Mouse (Mus musculus) olfactory bulb, adult 2 months (tissue): ENCODE results near the gene Cib2. TPM values are rescaled to one million over a fixed set of nuclear protein-coding genes. Genes with fewer than 3 reads are reported as not detected.

Experiments
- H3K27ac ChIP-seq: fragments of 200-500 bp; 2 replicates; pipeline ENCODE4 v1.5.1; 2012; ENCODE audit warnings: low read depth, low read length; ENCODE audit not compliant: insufficient read depth
- H3K4me1 ChIP-seq: fragments of 200-500 bp; 2 replicates; pipeline ENCODE4 v1.6.1; 2012; ENCODE audit warnings: low read length; ENCODE audit not compliant: control insufficient read depth, insufficient read depth
- H3K4me3 ChIP-seq: fragments of 200-500 bp; 2 replicates; pipeline ENCODE4 v1.5.1; 2012; ENCODE audit warnings: mild to moderate bottlenecking, low read depth, low read length, moderate library complexity; ENCODE audit not compliant: insufficient read depth
- CTCF ChIP-seq: fragments of 200-500 bp; IDR thresholded peaks from 2 replicates; pipeline ENCODE4 v1.5.1; 2012; ENCODE audit warnings: low read depth, mild to moderate bottlenecking, low read length, moderate library complexity; ENCODE audit not compliant: insufficient read depth
- POLR2A ChIP-seq: fragments of 200-500 bp; IDR thresholded peaks from 2 replicates; pipeline ENCODE4 v1.6.1; 2012; ENCODE audit warnings: mild to moderate bottlenecking, low read depth, low read length, moderate library complexity; ENCODE audit not compliant: insufficient read depth
- WGBS: fragments of 180-500 bp; shearing (Covaris S2); methylation state at CpG from one replicate; pipeline ENCODE4 v1.1.7; 2018; 5-methylcytosine and 5-hydroxymethylcytosine counted together
- polyA plus RNA-seq: library from polyadenylated mRNA; stranded (reverse); fragments of >200 nt; gene quantifications from 2 replicates; pipeline ENCODE4 v1.2.4, GENCODE M21; 2012; ENCODE audit warnings: low replicate concordance; ENCODE audit not compliant: missing spikeins, insufficient read depth, insufficient read length

The Cib2 gene
- polyA plus RNA-seq, 1 experiment, result not detected

DNA sequence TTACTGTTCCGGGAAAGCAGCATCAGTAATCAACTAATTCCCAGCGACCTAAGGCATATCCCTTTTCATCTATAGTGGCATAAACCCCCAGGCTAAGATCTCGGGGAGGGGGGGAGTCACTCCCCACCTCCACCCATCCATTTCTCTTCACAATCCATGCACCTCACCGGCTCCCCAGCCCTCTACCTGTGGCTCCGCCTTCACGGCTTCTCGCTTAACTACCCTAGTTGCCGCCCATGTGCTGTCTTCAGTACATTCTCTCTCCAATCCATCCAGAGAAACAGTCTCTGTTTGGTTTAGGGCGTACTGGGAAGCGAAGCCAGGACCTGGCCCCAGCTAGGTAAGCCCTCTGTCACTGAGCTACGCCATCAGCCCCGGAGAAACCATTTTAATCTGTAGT is 57.1 kb downstream of the Cib2 start:
- H3K4me1 ChIP-seq, result peaks cover 5% of the 10 kb centered on the region; the same call in 1 of the 2 replicates
- WGBS, result 20% methylated on average over 12 of the region's 12 CpGs
- H3K4me3 ChIP-seq, result no peak overlapping the region
- H3K27ac ChIP-seq, result no peak overlapping the region
- no peak for TF ChIP-seq CTCF
- TF ChIP-seq POLR2A, result no peak

- H3K4me3 ChIP-seq, result peak overlapping the region; percentile 59
- peaks cover 7% of the 10 kb centered on the region for H3K4me1 ChIP-seq
- under 1% methylated on average over 13 of the region's 13 CpGs for WGBS
- peak overlapping the region; percentile 69; the same call in 1 of the 2 replicates for H3K27ac ChIP-seq
- TF ChIP-seq CTCF, result no peak
- no peak for TF ChIP-seq POLR2A
Observed at GRCm38 (mm10) chr9:54502111-54502495, 57.9 kb downstream of the Cib2 start.

DNA sequence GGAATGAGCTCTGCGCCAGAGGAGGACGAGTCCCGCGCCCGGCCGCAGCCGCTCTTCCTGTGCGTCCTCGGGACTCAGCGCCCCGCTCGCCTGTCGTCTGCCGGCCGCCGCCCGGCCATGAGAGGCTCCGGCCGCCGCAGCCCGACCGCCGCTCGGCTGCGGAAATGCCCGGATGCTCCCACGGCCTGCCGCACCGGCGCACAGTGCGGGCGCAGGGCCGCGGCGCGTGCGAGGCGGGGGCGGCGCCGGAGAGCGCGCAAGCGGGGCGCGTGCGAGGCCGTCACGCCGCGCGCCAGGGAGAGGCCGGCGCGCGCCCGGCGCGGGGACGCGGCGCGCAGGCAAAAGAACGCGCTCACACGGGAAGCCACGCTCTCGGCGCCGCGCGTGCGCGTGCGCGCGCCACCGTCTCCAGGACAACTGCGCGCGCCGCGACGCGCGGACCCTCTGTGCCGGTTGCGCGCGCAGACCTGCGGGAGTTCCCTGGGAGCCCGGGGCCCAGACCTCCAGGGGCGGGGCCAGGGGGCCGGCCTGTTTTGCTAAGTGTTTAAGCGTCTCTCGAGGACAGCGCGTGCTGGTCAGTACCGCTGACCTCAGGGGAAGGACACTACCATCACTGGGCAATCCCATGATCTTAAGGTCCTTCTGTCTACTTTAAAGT is 58.4 kb downstream of the Cib2 start, which contains the start of gene Dmxl2:
Gene Dmxl2 (minus strand): TSS at position 174 of the 658 bp plus-strand sequence.
- TF ChIP-seq CTCF (no peak), POLR2A (peak; percentile 80)

GRCm38 (mm10) chr9:54500832-54501452 is 59.1 kb downstream of the Cib2 start:
- WGBS, result under 1% methylated on average over 35 of the region's 43 CpGs
- TF ChIP-seq POLR2A (no peak), CTCF (no peak)

More for the DNA sequence above, 58.4 kb downstream of the Cib2 start, which contains the start of gene Dmxl2:
- WGBS, result 4% methylated on average over 98 of the region's 99 CpGs
- H3K4me1 ChIP-seq, result peaks cover 7% of the 10 kb centered on the region
- H3K27ac ChIP-seq, result peak within 1 kb of the TSS; percentile 69
- peak within 1 kb of the TSS; percentile 59 for H3K4me3 ChIP-seq

GRCm38 (mm10) chr9:54499791-54500190 is 60.2 kb downstream of the Cib2 start:
- Histone ChIP-seq H3K27ac (no peak overlapping the region), H3K4me1 (peaks cover 7% of the 10 kb centered on the region), H3K4me3 (no peak overlapping the region; the same call in 1 of the 2 replicates)
- WGBS, result 66% methylated on average over 3 of the region's 3 CpGs
- TF ChIP-seq CTCF (no peak), POLR2A (no peak)

More at GRCm38 (mm10) chr9:54500832-54501452, 59.1 kb downstream of the Cib2 start:
- Histone ChIP-seq H3K4me3 (peak overlapping the region; percentile 59), H3K4me1 (peaks cover 7% of the 10 kb centered on the region), H3K27ac (peak overlapping the region; percentile 66)

DNA sequence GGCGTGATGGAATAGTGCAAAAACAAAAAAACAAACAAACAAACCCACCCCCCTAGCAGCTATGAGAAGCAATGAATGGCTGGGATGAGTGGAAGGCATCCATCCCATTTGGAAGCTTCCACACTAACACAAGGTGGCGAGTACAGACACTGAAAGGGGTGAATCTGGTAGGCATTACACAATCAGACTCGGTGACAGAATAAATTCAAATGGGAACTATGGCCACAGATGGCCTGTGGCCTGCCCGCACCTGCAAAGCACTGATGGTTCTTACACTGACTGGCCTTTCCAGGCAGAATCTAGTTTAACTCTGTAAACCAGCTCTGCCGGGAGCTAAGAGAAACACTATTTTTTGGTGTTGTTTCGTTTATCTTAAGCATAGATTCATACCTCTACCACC is 60.7 kb downstream of the Cib2 start:
- Histone ChIP-seq H3K4me3 (no peak overlapping the region), H3K4me1 (peaks cover 7% of the 10 kb centered on the region), H3K27ac (no peak overlapping the region)
- 79% methylated on average over 6 of the region's 6 CpGs for WGBS
- no peak for TF ChIP-seq POLR2A
- no peak for TF ChIP-seq CTCF

Other genes with a start within 250 kb of the Cib2 start
- not detected in 2 replicates for gene Dmxl2, start 58.6 kb downstream of the Cib2 start, polyA plus RNA-seq
- not detected in 2 replicates for gene Sh2d7, start 21.2 kb downstream of the Cib2 start, polyA plus RNA-seq
- gene Idh3a, start 26.1 kb upstream of the Cib2 start, polyA plus RNA-seq, result not detected in 2 replicates
- gene Acsbg1, start 101.7 kb upstream of the Cib2 start, polyA plus RNA-seq, result 141 TPM in 1 of 2 replicates, not detected in the other
- not detected in 2 replicates for gene Dnaja4, start 138.7 kb upstream of the Cib2 start, polyA plus RNA-seq
- not detected in 2 replicates for gene Wdr61, start 174.3 kb upstream of the Cib2 start, polyA plus RNA-seq
- gene Crabp1, start 204.5 kb upstream of the Cib2 start, polyA plus RNA-seq, result not detected in 2 replicates